Mouse (Mus musculus) liver, adult 2 months (tissue): ENCODE results near the gene Elovl6. TPM values are rescaled to one million over a fixed set of nuclear protein-coding genes. Genes with fewer than 3 reads are reported as not detected.

ENCODE experiments used
- DNase-seq: peaks from one replicate; pipeline ENCODE4 v3.0.0-alpha.2; 2011; ENCODE audit warnings: low read depth, low spot score; ENCODE audit errors: extremely low read depth
- H3K27ac ChIP-seq: fragments of 200-500 bp; replicated peaks from 2 replicates; pipeline ENCODE4 v1.5.1; 2012; ENCODE audit warnings: low read depth, mild to moderate bottlenecking, control low read depth, inconsistent platforms, low read length; ENCODE audit not compliant: insufficient read depth
- H3K27me3 ChIP-seq: fragments of 200-500 bp; 2 replicates; pipeline ENCODE4 v1.6.1; 2012; ENCODE audit warnings: mild to moderate bottlenecking, moderate library complexity, low read length, inconsistent platforms; ENCODE audit not compliant: control insufficient read depth, insufficient read depth
- H3K36me3 ChIP-seq: fragments of 200-500 bp; 2 replicates; pipeline ENCODE4 v1.6.1; 2012; ENCODE audit warnings: low read length, inconsistent platforms; ENCODE audit not compliant: control insufficient read depth, insufficient read depth
- H3K4me1 ChIP-seq: fragments of 200-500 bp; 2 replicates; pipeline ENCODE4 v1.6.1; 2011; ENCODE audit warnings: low read length; ENCODE audit not compliant: control insufficient read depth, insufficient read depth
- H3K4me3 ChIP-seq: fragments of 200-500 bp; 2 replicates; pipeline ENCODE4 v1.5.1; 2011; ENCODE audit warnings: low read depth, mild to moderate bottlenecking, control low read depth, low read length, moderate library complexity; ENCODE audit not compliant: insufficient read depth
- H3K79me2 ChIP-seq: fragments of 200-500 bp; 2 replicates; pipeline ENCODE4 v1.6.1; 2012; ENCODE audit warnings: inconsistent platforms, mild to moderate bottlenecking, low read length, moderate library complexity; ENCODE audit not compliant: control insufficient read depth, insufficient read depth
- H3K9ac ChIP-seq: fragments of 200-500 bp; 2 replicates; pipeline ENCODE4 v1.6.1; 2012; ENCODE audit warnings: low read depth, mild to moderate bottlenecking, control low read depth, inconsistent platforms, low read length
- CTCF ChIP-seq: fragments of 200-500 bp; IDR thresholded peaks from 2 replicates; pipeline ENCODE4 v1.5.1; 2011; ENCODE audit warnings: low read depth, low read length, control low read depth
- POLR2A ChIP-seq: fragments of 200-500 bp; IDR thresholded peaks from 2 replicates; pipeline ENCODE4 v1.6.1; 2011; ENCODE audit warnings: low read length, control low read depth; ENCODE audit not compliant: insufficient read depth; ENCODE audit errors: extremely low read depth
- whole genome bisulfite sequencing: fragments of 180-500 bp; shearing (Covaris S2); methylation state at CpG from one replicate; pipeline ENCODE4 v1.1.7; 2018; 5-methylcytosine and 5-hydroxymethylcytosine counted together
- polyA plus RNA-seq: library from polyadenylated mRNA; depleted of rRNA; stranded (reverse); fragments of >200 nt; gene quantifications from 2 replicates; pipeline ENCODE4 v1.2.3, GENCODE M21; 2012
- total RNA-seq: library from RNA; depleted of rRNA; stranded (reverse); fragments of >200 nt; gene quantifications from 2 replicates; pipeline ENCODE4 v1.2.3, GENCODE M21; 2014

Elovl6 gene
- total and polyA plus RNA-seq, 2 experiments = 44.3 to 70.5 TPM

DNA sequence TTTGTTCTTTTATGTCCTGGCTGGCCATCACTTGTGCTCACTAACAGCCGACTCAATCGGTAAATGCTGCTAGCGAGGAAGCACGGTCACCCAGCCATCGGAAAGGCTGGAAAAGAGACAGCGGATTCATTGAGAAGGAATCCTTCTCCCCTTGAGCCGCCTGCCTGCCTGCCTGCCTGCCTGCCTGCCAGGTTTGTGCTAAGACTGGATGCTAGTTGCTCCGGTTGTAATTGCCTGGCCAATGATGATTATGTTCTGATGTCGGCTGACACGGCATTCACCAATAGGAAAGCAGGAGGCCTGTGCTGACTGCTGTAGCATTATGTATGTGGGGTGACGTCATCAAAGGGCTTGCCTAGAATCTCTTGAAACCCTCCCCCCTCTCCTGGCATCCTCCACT lies 4.0 kb downstream of the Elovl6 start:
- DNase-seq = peak; percentile 96
- 3% methylated on average over 11 of the region's 11 CpGs for WGBS
- TF ChIP-seq POLR2A (peak; percentile 82; the same call in 1 of the 2 replicates), CTCF (no peak)
- Histone ChIP-seq H3K79me2 (peaks cover 32% of the 10 kb centered on the region; the same call in 1 of the 2 replicates), H3K9ac (peak overlapping the region; percentile 75), H3K36me3 (peaks cover 28% of the 10 kb centered on the region), H3K4me3 (peak overlapping the region; percentile 44), H3K4me1 (peaks cover 21% of the 10 kb centered on the region), H3K27me3 (no peaks in the 10 kb centered on the region), H3K27ac (peak overlapping the region; percentile 79)

DNA sequence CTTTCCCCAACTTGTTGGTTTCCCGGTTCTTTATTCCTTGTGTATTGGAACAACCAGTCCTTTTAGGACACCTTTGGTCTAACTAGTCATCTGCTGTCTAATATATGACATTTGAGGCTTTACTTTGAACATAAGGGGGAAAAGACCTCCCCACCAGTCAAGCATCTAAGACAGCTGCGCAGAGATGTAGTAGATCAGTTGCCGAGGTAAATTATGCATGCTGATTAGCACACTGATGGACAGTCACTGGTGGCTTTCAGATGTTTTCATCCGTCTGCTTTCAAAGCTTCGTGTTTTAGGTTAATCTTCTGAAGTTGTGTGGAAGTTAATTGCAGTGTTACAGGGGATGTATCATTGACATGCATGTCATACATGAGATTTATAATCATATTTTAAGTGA lies 5.8 kb downstream of the Elovl6 start:
- no peak overlapping the region for H3K4me3 ChIP-seq
- no peak for DNase-seq
- H3K27ac ChIP-seq = no peak overlapping the region
- peaks cover 38% of the 10 kb centered on the region; the same call in 1 of the 2 replicates for H3K79me2 ChIP-seq
- peaks cover 19% of the 10 kb centered on the region for H3K4me1 ChIP-seq
- WGBS = 96% methylated on average over 5 of the region's 5 CpGs
- H3K9ac ChIP-seq = no peak overlapping the region
- H3K36me3 ChIP-seq = peaks cover 41% of the 10 kb centered on the region
- H3K27me3 ChIP-seq = no peaks in the 10 kb centered on the region
- TF ChIP-seq CTCF = no peak
- no peak for TF ChIP-seq POLR2A

DNA sequence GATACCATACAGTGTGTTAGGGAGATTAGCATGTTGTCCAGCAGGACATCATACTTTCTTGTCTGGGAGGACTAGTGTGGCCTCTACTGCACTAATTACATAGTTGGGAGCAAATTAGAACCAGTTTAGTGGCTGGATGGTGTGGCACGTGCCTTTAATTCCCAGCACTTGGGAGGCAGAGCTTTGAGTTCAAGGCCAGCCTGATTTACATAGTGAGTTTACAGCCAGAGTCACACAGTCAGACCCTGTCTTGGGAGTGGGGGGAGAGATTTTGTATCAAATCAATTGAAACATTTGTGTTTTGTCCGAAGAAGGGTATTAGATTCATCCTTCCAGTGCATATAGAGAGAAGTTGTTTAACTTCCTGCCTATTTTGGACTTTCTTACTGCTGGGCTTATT lies 8.7 kb downstream of the Elovl6 start:
- 83% methylated on average over 2 of the region's 2 CpGs for WGBS
- Histone ChIP-seq H3K27ac (no peak overlapping the region), H3K4me3 (no peak overlapping the region), H3K27me3 (no peaks in the 10 kb centered on the region), H3K36me3 (peaks cover 55% of the 10 kb centered on the region), H3K9ac (no peak overlapping the region), H3K79me2 (peaks cover 31% of the 10 kb centered on the region; the same call in 1 of the 2 replicates), H3K4me1 (peaks cover 17% of the 10 kb centered on the region)
- no peak for DNase-seq
- TF ChIP-seq CTCF = no peak
- TF ChIP-seq POLR2A = no peak

DNA sequence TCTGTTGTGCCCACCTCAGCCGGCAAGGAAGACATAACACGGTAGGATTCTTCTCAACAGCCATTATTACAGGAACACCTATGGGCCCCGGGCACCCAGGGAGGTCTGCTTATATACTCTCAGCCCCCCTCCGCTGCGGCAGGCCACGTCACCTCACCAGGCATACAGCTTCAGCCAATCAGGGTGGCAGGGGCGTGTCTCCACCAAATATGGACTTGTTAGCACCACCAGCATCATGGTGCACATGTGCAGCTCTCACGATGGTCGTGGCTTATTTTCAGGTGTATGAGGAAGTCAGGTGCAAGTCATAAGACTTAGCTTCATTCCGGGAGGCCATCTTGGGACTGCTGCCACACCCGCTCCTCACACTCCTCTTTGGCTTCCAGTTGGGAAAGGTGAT lies 9.3 kb downstream of the Elovl6 start:
- no peak for TF ChIP-seq POLR2A
- TF ChIP-seq CTCF = no peak
- H3K4me1 ChIP-seq = peaks cover 15% of the 10 kb centered on the region
- no peak overlapping the region for H3K27ac ChIP-seq
- H3K36me3 ChIP-seq = peaks cover 58% of the 10 kb centered on the region
- H3K27me3 ChIP-seq = no peaks in the 10 kb centered on the region
- H3K4me3 ChIP-seq = no peak overlapping the region
- H3K9ac ChIP-seq = no peak overlapping the region
- 96% methylated on average over 11 of the region's 11 CpGs for WGBS
- no peak for DNase-seq
- peaks cover 31% of the 10 kb centered on the region; the same call in 1 of the 2 replicates for H3K79me2 ChIP-seq

DNA sequence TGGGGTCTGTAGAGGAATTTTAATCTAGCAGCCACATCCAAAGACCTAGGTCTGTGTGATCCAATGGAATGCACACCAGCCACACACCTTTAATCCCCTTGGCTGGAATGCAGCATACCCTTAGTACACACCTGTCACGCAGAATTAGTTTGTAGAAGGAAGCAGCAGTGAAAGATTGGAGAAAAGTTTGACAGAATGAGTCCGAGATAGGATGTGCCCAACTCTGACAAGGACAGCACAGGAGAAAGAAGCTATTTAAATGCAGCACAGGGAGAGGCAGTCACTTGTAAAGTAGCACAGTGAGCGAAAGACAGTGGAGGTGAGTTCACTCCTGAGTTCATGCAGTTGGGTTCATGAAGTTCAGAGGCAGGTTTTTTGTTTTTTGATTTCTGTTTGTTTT lies 11.2 kb downstream of the Elovl6 start:
- Histone ChIP-seq H3K79me2 (peaks cover 28% of the 10 kb centered on the region; the same call in 1 of the 2 replicates), H3K9ac (no peak overlapping the region), H3K36me3 (peaks cover 54% of the 10 kb centered on the region), H3K27me3 (no peaks in the 10 kb centered on the region), H3K4me1 (peaks cover 14% of the 10 kb centered on the region), H3K4me3 (no peak overlapping the region), H3K27ac (no peak overlapping the region)
- no peak for DNase-seq
- TF ChIP-seq POLR2A (no peak), CTCF (no peak)
- 97% methylated on average over 3 of the region's 3 CpGs for WGBS

DNA sequence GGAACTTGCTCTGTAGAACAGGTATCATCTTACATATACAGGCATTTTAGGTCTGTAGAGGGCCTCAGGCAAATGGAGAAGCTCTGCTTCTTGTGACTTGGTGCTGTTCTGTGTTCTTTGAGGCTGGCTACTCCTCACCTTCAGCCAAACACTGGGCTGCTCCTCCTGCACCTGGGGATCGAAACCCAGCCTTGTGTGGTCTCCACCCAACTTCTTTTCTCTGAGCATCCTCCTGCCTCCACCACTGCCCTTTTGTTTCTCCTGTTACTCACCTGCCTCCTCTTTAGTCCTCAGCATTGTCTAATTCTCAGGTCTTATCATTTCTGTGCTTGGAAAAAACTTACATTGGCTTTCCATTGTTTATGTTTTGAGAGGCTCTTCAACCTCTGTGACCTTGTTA lies 12.1 kb downstream of the Elovl6 start:
- Histone ChIP-seq H3K27ac (no peak overlapping the region), H3K4me1 (peaks cover 12% of the 10 kb centered on the region), H3K4me3 (no peak overlapping the region), H3K27me3 (no peaks in the 10 kb centered on the region), H3K79me2 (peaks cover 20% of the 10 kb centered on the region; the same call in 1 of the 2 replicates), H3K36me3 (peaks cover 53% of the 10 kb centered on the region), H3K9ac (no peak overlapping the region)
- WGBS = 96% methylated on average over 1 of the region's 1 CpGs
- no peak for DNase-seq
- TF ChIP-seq CTCF = no peak
- no peak for TF ChIP-seq POLR2A
